Mouse (Mus musculus): ENCODE data around the gene Carmil1. TPM values are rescaled to one million over a fixed set of nuclear protein-coding genes. Genes with fewer than 3 reads are reported as not detected.

The Carmil1 gene
- polyA plus RNA-seq, 1 experiment from 2014 or later = 34.3 TPM

DNA sequence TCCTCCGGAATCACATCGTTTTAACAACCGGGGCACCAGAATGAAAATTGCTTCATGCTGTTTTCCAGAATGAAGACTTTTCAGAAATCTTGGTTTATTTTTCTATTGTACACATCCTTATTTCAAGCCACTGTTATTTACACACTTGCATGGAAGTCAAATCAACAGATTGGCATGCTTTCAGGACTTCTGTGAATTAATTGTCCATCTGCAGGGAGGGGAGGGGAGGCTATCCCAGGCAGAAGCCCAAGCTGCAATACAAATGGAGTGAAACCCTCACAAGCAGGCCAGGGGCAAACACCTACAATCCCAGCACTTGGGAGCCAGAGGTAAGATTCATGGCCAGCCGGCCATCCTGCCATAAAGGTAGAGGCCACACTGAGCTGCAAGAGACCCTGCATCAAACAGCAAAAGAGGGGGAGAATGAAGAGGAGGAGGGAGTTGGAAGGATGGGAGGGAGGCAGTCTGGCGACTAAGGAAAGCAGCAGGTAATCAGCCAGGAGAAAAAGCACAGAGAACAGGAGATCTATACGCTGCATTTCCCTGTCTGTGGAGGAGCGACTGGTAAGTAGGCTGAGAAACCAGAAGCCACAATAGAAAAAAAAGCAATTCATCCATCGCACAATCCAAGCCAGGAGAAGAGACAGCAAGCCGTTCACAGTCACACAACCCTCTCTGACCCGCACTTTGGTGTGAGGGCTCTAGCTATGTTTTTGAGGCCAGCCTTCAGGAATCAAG is 48.7 kb downstream of the Carmil1 start:
- 85% methylated on average over 10 of the region's 10 CpGs for WGBS

DNA sequence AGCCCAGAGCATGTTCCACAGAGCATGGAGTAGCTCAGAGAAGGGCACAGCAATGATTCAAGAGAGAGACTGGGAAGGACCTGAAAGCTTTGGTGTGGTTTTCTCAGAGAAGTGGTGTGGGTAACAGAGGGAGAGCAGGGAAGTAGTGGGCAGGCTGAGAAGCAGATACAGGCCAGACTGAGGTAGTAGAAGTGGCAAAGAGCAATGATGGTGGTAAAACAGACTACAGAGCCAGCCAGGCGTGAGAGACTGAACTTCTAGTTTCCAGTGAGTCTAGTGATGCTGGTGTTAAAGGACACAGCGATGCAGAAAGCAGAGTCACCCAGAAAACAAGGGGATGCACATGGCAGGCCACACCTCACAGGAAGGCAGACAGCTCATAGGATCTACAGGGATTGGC is 49.4 kb downstream of the Carmil1 start:
- no peak overlapping the region for H3K4me3 ChIP-seq
- no peak overlapping the region for H3K4me2 ChIP-seq (replicated peaks)
- 86% methylated on average over 2 of the region's 2 CpGs for WGBS
- H3K4me1 ChIP-seq = no peaks in the 10 kb centered on the region; the same call in 1 of the 2 replicates
- ATAC-seq (ENCODE audit: low FRiP score) = no peak
- no peaks in the 10 kb centered on the region for H3K36me3 ChIP-seq
- no peak overlapping the region for H3K27ac ChIP-seq
- peaks cover 6% of the 10 kb centered on the region; the same call in 1 of the 2 replicates for H3K9me3 ChIP-seq (replicated peaks)
- no peaks in the 10 kb centered on the region for H3K27me3 ChIP-seq
- no peak overlapping the region for H3K9ac ChIP-seq

More for the DNA sequence above, 48.7 kb downstream of the Carmil1 start:
- Histone ChIP-seq H3K4me2 (replicated peaks) (no peak overlapping the region), H3K4me3 (no peak overlapping the region), H3K9ac (no peak overlapping the region), H3K4me1 (no peaks in the 10 kb centered on the region; the same call in 1 of the 2 replicates), H3K36me3 (no peaks in the 10 kb centered on the region), H3K27me3 (no peaks in the 10 kb centered on the region), H3K27ac (no peak overlapping the region), H3K9me3 (replicated peaks) (0 out of 2 replicates have a peak, but pooled peaks cover 3% of the 10 kb centered on the region)
- no peak for ATAC-seq (ENCODE audit: low FRiP score)

DNA sequence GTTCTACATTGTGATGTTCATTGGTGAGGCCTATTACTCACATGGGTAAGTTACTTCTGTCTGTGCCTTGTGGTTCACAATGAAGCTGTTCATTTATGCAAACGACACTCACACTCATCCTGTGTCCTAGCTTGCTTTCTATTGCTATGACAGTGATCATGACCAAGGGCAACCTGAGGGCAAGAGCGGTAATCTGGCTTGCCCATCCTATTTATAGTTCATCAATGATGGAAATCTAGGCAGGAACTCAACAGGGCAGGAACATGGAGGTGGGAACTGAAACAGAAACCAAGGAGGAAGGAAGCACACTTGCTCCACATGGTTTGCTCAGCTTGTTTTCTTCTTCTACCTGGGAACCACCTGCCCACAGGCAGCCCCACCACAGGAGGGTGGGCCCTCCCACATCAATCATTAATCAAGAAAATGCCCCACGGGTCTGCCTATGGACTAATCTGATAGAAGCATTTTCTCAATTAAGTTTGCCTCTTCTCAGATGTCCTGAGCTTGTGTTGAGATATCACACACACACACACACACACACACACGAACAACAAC is 50.0 kb downstream of the Carmil1 start:
- no peaks in the 10 kb centered on the region for H3K27me3 ChIP-seq
- H3K4me3 ChIP-seq = no peak overlapping the region
- no peak overlapping the region for H3K9ac ChIP-seq
- WGBS = 78% methylated on average over 4 of the region's 4 CpGs
- no peaks in the 10 kb centered on the region for H3K36me3 ChIP-seq
- H3K4me2 ChIP-seq (replicated peaks) = no peak overlapping the region
- no peak overlapping the region for H3K27ac ChIP-seq
- H3K9me3 ChIP-seq (replicated peaks) = peaks cover 11% of the 10 kb centered on the region
- H3K4me1 ChIP-seq = no peaks in the 10 kb centered on the region; the same call in 1 of the 2 replicates
- ATAC-seq (ENCODE audit: low FRiP score) = no peak

DNA sequence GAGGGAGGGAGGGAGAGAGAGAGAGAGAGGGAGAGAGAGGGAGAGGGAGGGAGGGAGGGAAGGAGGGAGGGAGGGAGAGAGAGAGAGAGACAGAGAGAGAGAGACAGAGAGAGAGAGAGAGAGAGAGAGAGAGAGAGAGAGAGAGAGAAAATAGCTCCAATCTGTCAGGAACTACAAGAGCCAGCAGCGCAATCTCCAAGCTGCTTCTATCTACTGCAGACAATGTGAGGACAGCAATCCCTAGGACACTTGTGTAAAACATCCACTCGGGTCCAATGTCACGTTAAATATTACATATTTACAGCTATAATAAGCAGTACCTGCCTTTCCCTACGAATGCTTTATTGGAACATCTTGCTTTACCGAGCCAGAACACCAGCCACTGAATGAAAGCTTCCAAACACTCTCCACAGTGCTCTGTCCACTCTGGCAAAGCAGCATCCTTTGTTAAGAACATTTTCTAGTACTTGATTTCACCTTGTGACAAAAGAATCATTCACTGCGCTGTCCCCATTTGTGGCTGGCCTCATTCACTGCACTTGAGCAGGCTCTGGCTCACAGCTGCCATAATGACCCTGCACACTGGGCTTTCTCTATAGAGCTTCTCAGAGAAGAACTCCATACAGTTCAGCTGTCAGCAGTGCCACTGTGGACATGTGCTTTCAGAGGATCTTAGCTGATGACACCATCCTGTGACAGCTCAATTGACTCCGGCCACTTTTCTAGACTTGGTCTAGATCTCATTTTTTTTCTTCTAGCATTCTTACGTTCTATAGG is 57.0 kb downstream of the Carmil1 start:
- ATAC-seq (ENCODE audit: low FRiP score) = no peak

DNA sequence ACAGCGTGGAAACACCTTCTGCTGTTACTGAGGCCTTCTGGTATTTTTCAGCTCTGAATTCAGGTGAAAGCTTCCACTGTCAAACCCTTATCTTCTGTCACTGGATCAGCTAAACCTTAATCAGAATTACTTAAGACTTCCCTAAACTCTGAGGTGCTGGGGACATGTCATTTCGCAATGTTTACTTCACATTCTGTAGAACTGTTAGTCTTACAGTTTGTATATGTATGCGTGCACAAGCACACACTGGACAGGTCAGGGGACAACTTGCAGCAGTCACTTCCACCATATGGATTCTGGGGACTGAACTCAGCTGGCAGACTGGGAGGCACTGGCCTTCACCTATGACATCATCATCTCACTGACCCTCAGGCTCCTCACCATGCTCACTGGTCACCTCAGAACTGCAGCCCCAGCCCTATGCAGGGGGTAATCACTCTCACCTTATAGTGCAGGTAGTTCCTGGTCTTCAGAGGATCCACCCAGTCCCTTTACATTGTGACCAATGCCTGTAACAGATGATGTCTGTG is 60.1 kb downstream of the Carmil1 start:
- no peak for ATAC-seq (ENCODE audit: low FRiP score)
- Histone ChIP-seq H3K9me3 (replicated peaks) (no peaks in the 10 kb centered on the region), H3K27ac (no peak overlapping the region), H3K36me3 (no peaks in the 10 kb centered on the region), H3K4me3 (no peak overlapping the region), H3K27me3 (no peaks in the 10 kb centered on the region), H3K9ac (no peak overlapping the region), H3K4me2 (replicated peaks) (no peak overlapping the region), H3K4me1 (0 out of 2 replicates have a peak, but pooled peaks cover 2% of the 10 kb centered on the region)
- WGBS = 93% methylated on average over 3 of the region's 3 CpGs

More for the DNA sequence above, 57.0 kb downstream of the Carmil1 start:
- H3K36me3 ChIP-seq = no peaks in the 10 kb centered on the region
- H3K4me2 ChIP-seq (replicated peaks) = no peak overlapping the region
- no peak overlapping the region for H3K4me3 ChIP-seq
- H3K27ac ChIP-seq = 0 out of 2 replicates have a peak overlapping the region, but pooled peaks have one; percentile 44
- WGBS = 71% methylated on average over 8 of the region's 8 CpGs
- 0 out of 2 replicates have a peak, but pooled peaks cover 2% of the 10 kb centered on the region for H3K4me1 ChIP-seq
- no peak overlapping the region for H3K9ac ChIP-seq
- H3K9me3 ChIP-seq (replicated peaks) = peaks cover 8% of the 10 kb centered on the region
- no peaks in the 10 kb centered on the region for H3K27me3 ChIP-seq

DNA sequence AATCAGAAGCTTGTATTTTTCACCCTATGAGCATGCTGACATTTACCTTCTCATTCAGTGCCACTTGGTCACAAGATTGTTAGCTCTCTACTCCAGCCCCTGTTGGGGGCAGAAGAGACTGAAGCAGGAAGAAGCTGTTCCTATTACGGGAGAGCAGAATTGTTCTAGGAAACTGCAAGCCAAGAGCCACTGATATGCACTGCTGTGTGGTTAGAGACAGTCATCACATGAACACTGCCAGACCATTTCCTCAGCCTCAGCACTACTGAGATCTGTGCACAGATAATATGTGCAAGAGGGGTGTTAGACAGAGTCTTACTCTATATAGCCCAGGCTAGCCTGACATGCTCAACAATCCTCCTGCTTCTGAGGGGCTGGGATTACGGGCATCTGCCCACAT is 69.4 kb downstream of the Carmil1 start:
- Histone ChIP-seq H3K27me3 (no peaks in the 10 kb centered on the region), H3K4me1 (no peaks in the 10 kb centered on the region), H3K9ac (no peak overlapping the region), H3K9me3 (replicated peaks) (no peaks in the 10 kb centered on the region), H3K4me2 (replicated peaks) (no peak overlapping the region), H3K4me3 (no peak overlapping the region), H3K27ac (no peak overlapping the region), H3K36me3 (no peaks in the 10 kb centered on the region)
- WGBS = 79% methylated on average over 2 of the region's 2 CpGs
- no peak for ATAC-seq (ENCODE audit: low FRiP score)

DNA sequence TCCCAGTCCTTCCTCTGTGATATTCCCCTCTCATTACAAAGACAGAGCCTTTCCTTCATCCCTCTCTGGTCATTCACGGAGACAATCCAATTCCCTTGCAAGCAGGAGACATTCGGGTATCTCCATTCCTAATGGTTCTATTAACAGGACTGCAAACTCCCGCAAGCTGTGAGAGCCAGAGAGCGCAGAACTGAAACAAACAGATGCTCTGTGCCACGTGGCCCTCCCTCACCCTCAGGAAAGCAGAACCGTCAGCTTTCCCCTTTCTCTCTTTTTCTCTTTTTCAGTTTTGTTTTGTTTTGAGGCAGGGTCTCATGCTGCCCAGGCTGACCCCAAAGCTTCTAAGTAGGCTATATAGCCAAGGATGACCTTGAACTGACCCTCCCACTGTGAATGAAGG is 74.5 kb downstream of the Carmil1 start:
- 73% methylated on average over 6 of the region's 6 CpGs for WGBS
- Histone ChIP-seq H3K9ac (no peak overlapping the region), H3K27ac (no peak overlapping the region), H3K27me3 (no peaks in the 10 kb centered on the region), H3K4me1 (no peaks in the 10 kb centered on the region), H3K9me3 (replicated peaks) (no peaks in the 10 kb centered on the region), H3K4me3 (no peak overlapping the region), H3K36me3 (no peaks in the 10 kb centered on the region), H3K4me2 (replicated peaks) (no peak overlapping the region)
- no peak for ATAC-seq (ENCODE audit: low FRiP score)

DNA sequence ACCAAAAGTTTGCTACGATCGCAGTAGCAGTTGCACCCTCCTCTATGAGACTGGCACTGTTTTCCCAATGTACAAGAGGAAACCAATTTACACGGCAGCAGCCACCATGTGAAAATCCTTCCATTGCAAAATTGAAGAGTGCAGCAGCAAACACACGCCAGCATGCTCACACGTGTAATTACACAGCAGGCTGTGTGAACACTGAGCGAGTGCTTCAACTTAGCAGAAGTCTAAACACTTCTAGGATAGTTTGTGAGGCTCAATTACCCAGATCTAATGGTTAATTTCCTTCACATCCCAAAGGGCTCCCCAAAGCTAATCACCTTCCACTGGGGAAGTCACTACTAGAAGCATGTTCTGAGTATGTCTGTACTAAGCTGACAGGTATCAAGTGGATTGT is 78.3 kb downstream of the Carmil1 start:
- Histone ChIP-seq H3K27ac (no peak overlapping the region), H3K9me3 (replicated peaks) (no peaks in the 10 kb centered on the region), H3K4me2 (replicated peaks) (no peak overlapping the region), H3K36me3 (no peaks in the 10 kb centered on the region), H3K4me1 (peaks cover 3% of the 10 kb centered on the region), H3K9ac (no peak overlapping the region), H3K27me3 (no peaks in the 10 kb centered on the region), H3K4me3 (no peak overlapping the region)
- no peak for ATAC-seq (ENCODE audit: low FRiP score)
- 82% methylated on average over 6 of the region's 6 CpGs for whole genome bisulfite sequencing

DNA sequence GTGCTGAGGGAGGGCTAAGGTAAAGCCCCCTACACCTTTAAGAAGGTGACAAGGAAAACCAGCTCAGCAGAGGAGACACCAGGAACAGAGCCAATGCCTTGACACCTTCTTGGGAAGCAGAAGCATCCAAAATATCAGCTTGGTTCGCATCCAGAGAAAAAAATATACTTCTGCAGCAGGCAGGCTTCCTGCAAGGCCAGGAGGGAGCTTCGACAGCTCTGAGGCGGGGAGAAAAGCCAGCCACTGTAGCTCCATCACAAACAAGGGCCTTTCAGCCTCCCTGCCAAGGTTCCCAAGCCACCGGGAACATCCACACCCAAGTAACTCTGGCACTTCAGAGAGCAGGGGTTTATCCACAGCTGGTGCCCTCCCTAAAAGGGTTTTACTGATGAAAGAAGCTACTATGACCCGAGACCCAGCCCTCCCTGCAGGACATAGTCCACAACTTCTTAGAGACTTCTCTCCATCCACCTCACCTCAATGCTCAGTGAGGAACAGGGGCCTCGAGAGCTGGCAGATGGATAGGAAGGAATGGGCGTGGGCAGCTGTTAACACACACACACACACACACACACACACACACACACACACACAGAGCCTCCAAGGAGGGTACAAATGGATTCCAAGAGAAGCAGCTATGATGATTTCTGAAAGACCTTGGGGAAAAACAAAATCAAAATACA is 80.6 kb downstream of the Carmil1 start:
- 67% methylated on average over 6 of the region's 7 CpGs for WGBS
- Histone ChIP-seq H3K9ac (no peak overlapping the region), H3K4me2 (replicated peaks) (no peak overlapping the region), H3K4me3 (no peak overlapping the region), H3K27me3 (no peaks in the 10 kb centered on the region), H3K27ac (no peak overlapping the region), H3K36me3 (no peaks in the 10 kb centered on the region), H3K4me1 (peaks cover 3% of the 10 kb centered on the region), H3K9me3 (replicated peaks) (no peaks in the 10 kb centered on the region)
- ATAC-seq (ENCODE audit: low FRiP score) = no peak

DNA sequence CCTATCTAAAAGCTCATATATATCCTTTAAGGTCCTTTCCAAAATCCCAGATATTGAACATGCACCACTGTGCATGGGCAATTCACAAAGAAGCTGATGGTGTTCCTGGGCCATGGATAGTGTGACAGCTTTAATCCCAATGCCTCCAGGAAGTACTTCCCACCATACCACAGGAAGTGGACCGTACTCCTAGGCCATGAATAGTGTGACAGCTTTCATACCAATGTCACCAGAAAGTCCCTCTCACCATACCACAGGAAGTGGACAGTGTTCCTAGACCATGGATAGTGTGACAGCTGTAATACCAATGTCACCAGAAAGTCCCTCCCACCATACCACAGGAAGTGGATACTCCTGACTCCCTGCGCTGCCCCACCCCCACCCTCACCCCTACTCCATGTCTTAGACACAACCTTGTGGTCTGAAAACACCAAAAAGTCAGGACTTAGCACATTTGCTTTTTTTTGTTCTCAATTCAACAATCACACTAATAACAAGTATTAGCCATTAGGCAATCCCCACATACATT is 82.1 kb downstream of the Carmil1 start:
- no peak overlapping the region for H3K9ac ChIP-seq
- no peak for ATAC-seq (ENCODE audit: low FRiP score)
- H3K27ac ChIP-seq = no peak overlapping the region
- no peaks in the 10 kb centered on the region for H3K27me3 ChIP-seq
- peaks cover 3% of the 10 kb centered on the region for H3K4me1 ChIP-seq
- 86% methylated on average over 2 of the region's 2 CpGs for WGBS
- H3K4me3 ChIP-seq = no peak overlapping the region
- H3K9me3 ChIP-seq (replicated peaks) = peaks cover 4% of the 10 kb centered on the region
- H3K4me2 ChIP-seq (replicated peaks) = no peak overlapping the region
- H3K36me3 ChIP-seq = no peaks in the 10 kb centered on the region

DNA sequence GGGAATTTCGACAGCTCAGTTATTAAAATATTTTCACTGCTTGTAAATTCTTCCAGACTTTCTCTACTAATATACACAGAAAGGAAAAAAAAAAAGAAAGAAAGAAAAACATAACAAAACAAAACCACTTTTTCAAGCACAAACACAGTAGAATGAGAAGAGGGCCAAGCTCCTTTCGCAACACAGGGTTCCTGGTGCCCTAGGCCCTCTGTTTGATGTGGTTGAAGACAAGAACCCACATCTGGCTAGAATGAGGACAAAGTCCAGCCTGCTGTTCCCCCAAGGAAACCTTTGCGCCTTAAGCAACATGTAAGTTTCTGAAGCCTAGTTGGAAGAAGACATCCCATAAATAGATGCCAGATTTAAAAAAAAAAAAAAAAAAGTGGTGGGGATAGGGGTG is 85.2 kb downstream of the Carmil1 start:
- WGBS = 79% methylated on average over 3 of the region's 3 CpGs
- no peak overlapping the region for H3K27ac ChIP-seq
- H3K27me3 ChIP-seq = no peaks in the 10 kb centered on the region
- H3K4me2 ChIP-seq (replicated peaks) = no peak overlapping the region
- H3K36me3 ChIP-seq = no peaks in the 10 kb centered on the region
- H3K4me1 ChIP-seq = peaks cover 7% of the 10 kb centered on the region
- no peak overlapping the region for H3K4me3 ChIP-seq
- H3K9me3 ChIP-seq (replicated peaks) = peaks cover 4% of the 10 kb centered on the region
- no peak for ATAC-seq (ENCODE audit: low FRiP score)
- H3K9ac ChIP-seq = no peak overlapping the region

All from hindbrain, embryonic 12.5 days (tissue).